In the genomic region with DNA sequence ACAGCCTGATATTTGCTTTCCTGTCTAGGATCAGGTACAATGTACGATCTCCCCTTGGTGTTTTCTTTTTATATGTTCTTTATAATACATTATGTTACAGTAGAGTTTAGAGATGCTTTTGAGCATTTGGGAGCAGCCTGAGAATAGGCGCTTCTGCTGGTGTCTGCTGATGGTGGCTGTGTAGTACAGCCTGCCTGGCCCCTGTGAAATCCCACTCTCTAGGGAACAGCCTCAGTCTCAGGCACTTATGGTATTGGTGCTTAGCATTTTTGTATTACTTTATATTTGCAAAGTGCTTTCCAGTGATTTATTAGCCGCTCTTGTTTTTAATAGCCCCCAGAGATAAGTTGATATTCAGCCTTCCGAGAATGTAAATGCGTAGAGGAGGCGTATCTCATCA, we compare ENCODE assay signal across 20 mouse cellular contexts.
DNase-seq lines count a peak whose midpoint lies in the region; ATAC-seq and TF ChIP-seq lines count a peak whose summit lies in the region.
"Had no signal": no experiment of that assay in that cellular context is flagged by ENCODE, and none has a peak within 500 bp of the region (broad histone marks: within the 10 kb centered on the region; RNA-seq: fewer than 3 reads in every experiment).

No protein-coding gene starts in this region.

- no peak for TF ChIP-seq EP300 in heart, adult 2 months (IDR thresholded peaks at IDR 0.05; ENCODE audit: insufficient read depth, low read depth, low read length)

- TF ChIP-seq POLR2A in heart, adult 2 months (IDR thresholded peaks at IDR 0.05; ENCODE audit: insufficient read depth, low read depth, low read length): no peak

- H3K9ac ChIP-seq in heart, adult 2 months (ENCODE audit: low read depth, low read length): no peak overlapping the region
- H3K9ac ChIP-seq in heart, embryonic 15.5 days: no peak overlapping the region
- H3K9ac ChIP-seq: forebrain, postnatal 0 days; limb, embryonic 13.5 days; liver, embryonic 13.5 days; midbrain, embryonic 12.5 days had no signal

- H3K79me2 ChIP-seq in heart, adult 2 months (replicated peaks; ENCODE audit: control insufficient read depth, insufficient read depth, low read length): peaks cover 8% of the 10 kb centered on the region

- no peak for TF ChIP-seq CTCF in heart, adult 2 months (IDR thresholded peaks at IDR 0.05)
- TF ChIP-seq CTCF in layer of hippocampus, adult 2 months (conservative IDR thresholded peaks at IDR 0.05): no peak

- 73% methylated on average over 6 of the region's 6 CpGs for WGBS in heart, adult 2 months
- WGBS in heart, embryonic 15.5 days: 42% methylated on average over 6 of the region's 6 CpGs

- no peak for ATAC-seq in heart, embryonic 15.5 days (replicated peaks; ENCODE audit: insufficient number of reproducible peaks, insufficient read depth, low FRiP score, low read depth)

- intact Hi-C loops in heart, adult 2 months (cut with DNase I): no loop called here
- intact Hi-C loops in heart, postnatal 10 days (cut with DNase I): no loop called here

- peaks cover 3% of the 10 kb centered on the region; the same call in 1 of the 2 replicates for H3K36me3 ChIP-seq in heart, adult 2 months (ENCODE audit: control insufficient read depth, insufficient read depth, low read length)
- H3K36me3 ChIP-seq in heart, embryonic 15.5 days: no peaks in the 10 kb centered on the region
- H3K36me3 ChIP-seq: limb, embryonic 13.5 days; liver, embryonic 13.5 days; midbrain, embryonic 12.5 days had no signal

- DNase-seq in heart, adult 2 months: no peak
- DNase-seq in heart, adult 11 months: no peak
- no peak for DNase-seq in heart, postnatal 10 days
- no peak for DNase-seq in layer of hippocampus, adult 2 months (ENCODE audit: low spot score in 2 of 2)
- DNase-seq in layer of hippocampus, adult 8-10 months (ENCODE audit: low spot score in 2 of 2): no peak
- no peak for DNase-seq in spleen, postnatal 14 days (ENCODE audit: low spot score in 2 of 2)
- DNase-seq: adrenal gland, postnatal 10 days; cerebellum, adult 18-20 months; cerebellum, postnatal 14 days; forebrain, postnatal 0 days; kidney, adult 2 months; kidney, postnatal 25 days; liver, embryonic 13.5 days; lung, adult 2 months; lung, postnatal 14 days; thymus, adult 18-20 months; thymus, postnatal 36 days had no signal

- no peak overlapping the region for H3K4me3 ChIP-seq in heart, adult 2 months
- H3K4me3 ChIP-seq in heart, embryonic 15.5 days: no peak overlapping the region
- no peak overlapping the region for H3K4me3 ChIP-seq in layer of hippocampus, adult 2 months
- H3K4me3 ChIP-seq: limb, embryonic 13.5 days; liver, embryonic 13.5 days; midbrain, embryonic 12.5 days had no signal

- H3K27ac ChIP-seq in heart, adult 2 months: peak overlapping the region; percentile 56
- H3K27ac ChIP-seq in heart, embryonic 15.5 days: peak overlapping the region; percentile 72
- peak overlapping the region; percentile 74; the same call in 1 of the 2 replicates for H3K27ac ChIP-seq in layer of hippocampus, adult 2 months
- H3K27ac ChIP-seq: limb, embryonic 13.5 days; liver, embryonic 13.5 days; midbrain, embryonic 12.5 days had no signal

- H3K4me1 ChIP-seq in heart, adult 2 months (ENCODE audit: control insufficient read depth, insufficient read depth, low read length): peaks cover 4% of the 10 kb centered on the region
- H3K4me1 ChIP-seq in heart, embryonic 15.5 days (replicated peaks): peaks cover 34% of the 10 kb centered on the region
- H3K4me1 ChIP-seq: liver, embryonic 13.5 days; midbrain, embryonic 12.5 days had no signal

- no peaks in the 10 kb centered on the region for H3K9me3 ChIP-seq in heart, embryonic 15.5 days (replicated peaks)
- H3K9me3 ChIP-seq: limb, embryonic 13.5 days; liver, embryonic 13.5 days; midbrain, embryonic 12.5 days had no signal

- H3K4me2 ChIP-seq in heart, embryonic 15.5 days: peak overlapping the region; percentile 23; the same call in 1 of the 2 replicates
- H3K4me2 ChIP-seq: limb, embryonic 13.5 days; liver, embryonic 13.5 days; midbrain, embryonic 12.5 days had no signal

- no peaks in the 10 kb centered on the region for H3K27me3 ChIP-seq in heart, adult 2 months (ENCODE audit: control insufficient read depth, insufficient read depth, low read length)
- H3K27me3 ChIP-seq in heart, embryonic 15.5 days: no peaks in the 10 kb centered on the region
- H3K27me3 ChIP-seq: limb, embryonic 13.5 days; liver, embryonic 13.5 days; midbrain, embryonic 12.5 days had no signal
